Mouse (Mus musculus) erythroblast, embryonic 14.5 days (primary cell): ENCODE measurements around the gene Pcx. TPM values are rescaled to one million over a fixed set of nuclear protein-coding genes. Genes with fewer than 3 reads are reported as not detected.
A peak's percentile ranks its signal among the peaks of the same experiment; 100 is the strongest.

Source experiments
- H3K27me3 ChIP-seq: 2 replicates; pipeline ENCODE4 v1.6.1; 2012; ENCODE audit warnings: inconsistent platforms; ENCODE audit not compliant: control insufficient read depth
- H3K36me3 ChIP-seq: 2 replicates; pipeline ENCODE4 v1.6.1; 2012; ENCODE audit warnings: mild to moderate bottlenecking, inconsistent platforms; ENCODE audit not compliant: control insufficient read depth
- H3K4me1 ChIP-seq: 2 replicates; pipeline ENCODE4 v1.6.1; 2012; ENCODE audit warnings: inconsistent platforms; ENCODE audit not compliant: control insufficient read depth
- H3K4me3 ChIP-seq: replicated peaks from 2 replicates; pipeline ENCODE3; 2012; ENCODE audit warnings: moderate library complexity, mild to moderate bottlenecking, inconsistent platforms
- H3K9me3 ChIP-seq: 2 replicates; pipeline ENCODE4 v1.6.1; 2012; ENCODE audit warnings: low read length, inconsistent platforms, mixed read lengths; ENCODE audit not compliant: control insufficient read depth
- GATA1 ChIP-seq: IDR thresholded peaks from 2 replicates; pipeline ENCODE4 v1.6.1; 2012; ENCODE audit warnings: low read length, inconsistent platforms, mixed read lengths
- TAL1 ChIP-seq: IDR thresholded peaks from 3 replicates; pipeline ENCODE4 v1.6.1; 2012; ENCODE audit warnings: low read length, inconsistent platforms, mixed read lengths
- polyA plus RNA-seq: library from polyadenylated mRNA; stranded (reverse); fragments of >175 nt; gene quantifications from 2 replicates; pipeline ENCODE4 v1.2.3, GENCODE M21; 2012

Pcx gene
- polyA plus RNA-seq, 1 experiment, result 18.7 TPM

GRCm38 (mm10) chr19:4557796-4558569 is 47.7 kb downstream of the Pcx start:
- TF ChIP-seq GATA1 (no peak), TAL1 (no peak)
- Histone ChIP-seq H3K4me1 (peaks cover 99% of the 10 kb centered on the region), H3K36me3 (peaks cover 60% of the 10 kb centered on the region), H3K9me3 (no peaks in the 10 kb centered on the region), H3K27me3 (no peaks in the 10 kb centered on the region), H3K4me3 (peak overlapping the region; percentile 63)

- Histone ChIP-seq H3K9me3 (no peaks in the 10 kb centered on the region), H3K4me1 (peaks cover 99% of the 10 kb centered on the region), H3K27me3 (no peaks in the 10 kb centered on the region), H3K36me3 (peaks cover 65% of the 10 kb centered on the region), H3K4me3 (peak overlapping the region; percentile 63)
- peak; percentile 89 for TF ChIP-seq GATA1
- peak; percentile 98 for TF ChIP-seq TAL1
These were observed 48.3 kb downstream of the Pcx start for GRCm38 (mm10) chr19:4558570-4558955.

GRCm38 (mm10) chr19:4559011-4559410 is 48.7 kb downstream of the Pcx start:
- peaks cover 99% of the 10 kb centered on the region for H3K4me1 ChIP-seq
- no peak for TF ChIP-seq GATA1
- TF ChIP-seq TAL1, result no peak

GRCm38 (mm10) chr19:4559588-4559987 is 49.3 kb downstream of the Pcx start:
- Histone ChIP-seq H3K9me3 (no peaks in the 10 kb centered on the region), H3K36me3 (peaks cover 64% of the 10 kb centered on the region), H3K4me1 (peaks cover 99% of the 10 kb centered on the region), H3K4me3 (peak overlapping the region; percentile 63), H3K27me3 (no peaks in the 10 kb centered on the region)
- TF ChIP-seq TAL1, result no peak
- no peak for TF ChIP-seq GATA1

More at GRCm38 (mm10) chr19:4559011-4559410, 48.7 kb downstream of the Pcx start:
- Histone ChIP-seq H3K27me3 (no peaks in the 10 kb centered on the region), H3K36me3 (peaks cover 67% of the 10 kb centered on the region), H3K4me3 (peak overlapping the region; percentile 63), H3K9me3 (no peaks in the 10 kb centered on the region)

- Histone ChIP-seq H3K27me3 (no peaks in the 10 kb centered on the region), H3K4me1 (peaks cover 99% of the 10 kb centered on the region), H3K4me3 (peak overlapping the region; percentile 63), H3K9me3 (no peaks in the 10 kb centered on the region), H3K36me3 (peaks cover 65% of the 10 kb centered on the region)
- TF ChIP-seq TAL1 (no peak), GATA1 (no peak)
These were observed 49.9 kb downstream of the Pcx start for GRCm38 (mm10) chr19:4560205-4560604.

GRCm38 (mm10) chr19:4565678-4566077 is 55.4 kb downstream of the Pcx start:
- Histone ChIP-seq H3K4me1 (peaks cover 100% of the 10 kb centered on the region), H3K36me3 (peaks cover 63% of the 10 kb centered on the region), H3K27me3 (no peaks in the 10 kb centered on the region), H3K4me3 (no peak overlapping the region), H3K9me3 (no peaks in the 10 kb centered on the region)
- no peak for TF ChIP-seq TAL1
- TF ChIP-seq GATA1, result no peak

GRCm38 (mm10) chr19:4566880-4567279 is 56.6 kb downstream of the Pcx start:
- H3K36me3 ChIP-seq, result peaks cover 64% of the 10 kb centered on the region
- H3K27me3 ChIP-seq, result no peaks in the 10 kb centered on the region
- no peak overlapping the region for H3K4me3 ChIP-seq
- no peaks in the 10 kb centered on the region for H3K9me3 ChIP-seq
- peak; percentile 50; the same call in 2 of the 3 replicates for TF ChIP-seq TAL1
- TF ChIP-seq GATA1, result no peak
- peaks cover 99% of the 10 kb centered on the region for H3K4me1 ChIP-seq

GRCm38 (mm10) chr19:4567665-4568064 is 57.4 kb downstream of the Pcx start:
- no peak for TF ChIP-seq GATA1
- no peak for TF ChIP-seq TAL1
- Histone ChIP-seq H3K4me3 (no peak overlapping the region), H3K9me3 (no peaks in the 10 kb centered on the region), H3K4me1 (peaks cover 98% of the 10 kb centered on the region), H3K27me3 (no peaks in the 10 kb centered on the region), H3K36me3 (peaks cover 63% of the 10 kb centered on the region)

GRCm38 (mm10) chr19:4568832-4569231 is 58.6 kb downstream of the Pcx start:
- Histone ChIP-seq H3K4me3 (peak overlapping the region; percentile 47), H3K36me3 (peaks cover 61% of the 10 kb centered on the region), H3K4me1 (peaks cover 96% of the 10 kb centered on the region)

More at GRCm38 (mm10) chr19:4568832-4569231, 58.6 kb downstream of the Pcx start:
- Histone ChIP-seq H3K27me3 (no peaks in the 10 kb centered on the region), H3K9me3 (no peaks in the 10 kb centered on the region)
- TF ChIP-seq TAL1, result peak; percentile 45; the same call in 2 of the 3 replicates
- peak; percentile 96 for TF ChIP-seq GATA1
